Mouse (Mus musculus) neural tube, embryonic 14.5 days (tissue): ENCODE measurements at regions not wholly inside any gene's neighbourhood (a gene's known extent, or its start where the extent isn't known, plus 50 kb on each side); places are given as distances from the start of the nearest gene placed in this dataset.
A peak's percentile ranks its signal among the peaks of the same experiment; 100 is the strongest.

ENCODE experiments used
- ATAC-seq: fragments of 200-750 bp; cut with Nextera tagmentation; 2 replicates; pipeline ENCODE4 v1.8.0; 2017; ENCODE audit warnings: low read depth, mild to moderate bottlenecking, moderate TSS enrichment, moderate library complexity
- H3K27ac ChIP-seq: fragments of 300-500 bp; sonication (generic); 2 replicates; pipeline ENCODE4 v1.5.1; 2014; ENCODE audit warnings: low read depth, mild to moderate bottlenecking, control low read depth, low read length, moderate library complexity, mixed read lengths
- H3K27me3 ChIP-seq: fragments of 300-500 bp; sonication (generic); 2 replicates; pipeline ENCODE4 v1.6.1; 2014; ENCODE audit warnings: low read length; ENCODE audit not compliant: control insufficient read depth, insufficient read depth
- H3K36me3 ChIP-seq: fragments of 300-500 bp; sonication (generic); 2 replicates; pipeline ENCODE4 v1.6.1; 2014; ENCODE audit warnings: low read length, mixed read lengths; ENCODE audit not compliant: control insufficient read depth, insufficient read depth
- H3K4me1 ChIP-seq: fragments of 300-500 bp; sonication (generic); 2 replicates; pipeline ENCODE4 v1.6.1; 2014; ENCODE audit warnings: low read length; ENCODE audit not compliant: control insufficient read depth, insufficient read depth
- H3K4me2 ChIP-seq: fragments of 300-500 bp; sonication (generic); 2 replicates; pipeline ENCODE4 v1.6.1; 2014; ENCODE audit warnings: mild to moderate bottlenecking, low read depth, low read length, control low read depth
- H3K4me3 ChIP-seq: fragments of 300-500 bp; sonication (generic); 2 replicates; pipeline ENCODE4 v1.5.1; 2014; ENCODE audit warnings: low read depth, low read length, control low read depth, mixed read lengths
- H3K9ac ChIP-seq: fragments of 300-500 bp; sonication (generic); replicated peaks from 2 replicates; pipeline ENCODE4 v1.6.1; 2014; ENCODE audit warnings: low read depth, mild to moderate bottlenecking, control low read depth, low read length, mixed read lengths
- H3K9me3 ChIP-seq: fragments of 300-500 bp; sonication (generic); 2 replicates; pipeline ENCODE4 v1.6.1; 2016; ENCODE audit warnings: low read length; ENCODE audit not compliant: control insufficient read depth
- WGBS: fragments of 180-500 bp; shearing (Covaris S2); extraction: QIAGEN DNeasy Blood & Tissue Kit; methylation state at CpG from one replicate; pipeline ENCODE4 v1.1.7; 2014; 5-methylcytosine and 5-hydroxymethylcytosine counted together

DNA sequence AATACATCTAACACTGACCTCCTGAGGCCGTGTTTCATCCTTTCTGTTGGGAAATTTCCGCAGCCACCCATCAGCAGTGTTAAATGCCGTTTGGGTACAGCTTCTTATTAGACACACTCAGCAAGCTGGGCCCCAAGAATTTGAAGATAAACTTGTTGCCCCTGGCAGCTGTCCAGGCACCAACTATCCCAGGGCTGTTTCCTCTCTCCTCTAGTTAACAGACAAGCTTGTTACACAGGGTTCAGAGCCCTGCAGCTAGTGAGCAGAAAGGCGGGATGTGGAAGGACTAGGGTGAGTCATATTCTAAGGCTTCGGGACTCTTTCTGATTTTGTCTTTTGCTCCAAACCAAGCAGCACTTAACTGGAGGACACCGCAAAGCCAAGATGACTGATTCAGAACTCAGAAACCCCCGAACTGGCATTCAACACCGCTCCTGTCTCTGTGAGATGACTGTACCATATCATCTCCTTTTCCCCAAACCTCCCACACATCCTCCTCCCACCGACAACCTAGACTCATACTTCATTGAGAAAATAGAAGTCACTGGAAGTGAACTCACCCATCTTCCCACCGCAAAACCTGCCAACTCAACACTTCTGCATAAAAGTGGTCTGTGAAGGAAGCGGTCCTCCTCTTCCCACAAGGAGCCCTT lies 198.2 kb downstream of the Csl start:
- Histone ChIP-seq H3K4me1 (no peaks in the 10 kb centered on the region), H3K27me3 (no peaks in the 10 kb centered on the region), H3K36me3 (no peaks in the 10 kb centered on the region), H3K4me2 (no peak overlapping the region), H3K4me3 (no peak overlapping the region), H3K27ac (no peak overlapping the region), H3K9ac (no peak overlapping the region), H3K9me3 (no peaks in the 10 kb centered on the region)
- WGBS: 92% methylated on average over 11 of the region's 11 CpGs
- no peak for ATAC-seq

GRCm38 (mm10) chr10:99564605-99565004 lies 194.9 kb downstream of the Csl start:
- H3K4me2 ChIP-seq: no peak overlapping the region
- H3K36me3 ChIP-seq: no peaks in the 10 kb centered on the region
- no peak for ATAC-seq
- WGBS: 91% methylated on average over 4 of the region's 4 CpGs
- H3K4me3 ChIP-seq: no peak overlapping the region
- H3K27me3 ChIP-seq: no peaks in the 10 kb centered on the region
- no peaks in the 10 kb centered on the region for H3K9me3 ChIP-seq
- no peak overlapping the region for H3K9ac ChIP-seq
- H3K4me1 ChIP-seq: no peaks in the 10 kb centered on the region
- H3K27ac ChIP-seq: no peak overlapping the region

DNA sequence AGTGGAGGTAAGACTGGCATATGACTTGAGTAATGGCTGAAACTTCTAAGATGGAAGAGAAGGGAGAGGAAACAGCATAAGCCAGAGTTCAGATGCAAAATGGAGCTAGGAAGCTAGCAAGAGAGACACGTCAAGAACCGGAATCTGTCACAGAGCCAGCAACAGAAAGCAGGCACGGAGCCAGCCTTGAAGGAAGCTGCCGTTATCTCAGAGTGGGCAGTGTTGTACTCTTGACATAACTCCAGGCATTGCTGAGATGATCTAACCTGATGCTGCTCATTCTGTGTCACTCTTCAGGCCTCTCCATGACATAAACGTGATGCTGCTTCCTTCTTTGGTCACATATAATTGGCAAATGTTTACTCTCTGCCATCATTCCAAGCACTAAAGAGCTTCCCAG lies 191.0 kb downstream of the Csl start:
- no peaks in the 10 kb centered on the region for H3K4me1 ChIP-seq
- WGBS: 82% methylated on average over 5 of the region's 5 CpGs
- no peak for ATAC-seq

GRCm38 (mm10) chr10:99570190-99570589 lies 189.3 kb downstream of the Csl start:
- Histone ChIP-seq H3K9ac (no peak overlapping the region), H3K27ac (no peak overlapping the region), H3K27me3 (no peaks in the 10 kb centered on the region), H3K4me1 (0 out of 2 replicates have a peak, but pooled peaks cover under 1% of the 10 kb centered on the region), H3K4me2 (no peak overlapping the region), H3K36me3 (no peaks in the 10 kb centered on the region), H3K9me3 (no peaks in the 10 kb centered on the region), H3K4me3 (no peak overlapping the region)
- 33% methylated on average over 2 of the region's 2 CpGs for WGBS
- no peak for ATAC-seq

More for the DNA sequence above, 191.0 kb downstream of the Csl start:
- H3K36me3 ChIP-seq: no peaks in the 10 kb centered on the region
- H3K4me2 ChIP-seq: no peak overlapping the region
- H3K9me3 ChIP-seq: no peaks in the 10 kb centered on the region
- H3K4me3 ChIP-seq: no peak overlapping the region
- no peaks in the 10 kb centered on the region for H3K27me3 ChIP-seq
- H3K27ac ChIP-seq: no peak overlapping the region
- no peak overlapping the region for H3K9ac ChIP-seq

GRCm38 (mm10) chr10:99573997-99574396 lies 185.5 kb downstream of the Csl start:
- H3K36me3 ChIP-seq: no peaks in the 10 kb centered on the region
- ATAC-seq: no peak
- H3K9ac ChIP-seq: no peak overlapping the region
- no peaks in the 10 kb centered on the region for H3K27me3 ChIP-seq
- no peaks in the 10 kb centered on the region for H3K9me3 ChIP-seq
- no peak overlapping the region for H3K4me3 ChIP-seq
- no peak overlapping the region for H3K4me2 ChIP-seq
- H3K27ac ChIP-seq: no peak overlapping the region
- H3K4me1 ChIP-seq: peaks cover 5% of the 10 kb centered on the region; the same call in 1 of the 2 replicates
- WGBS: 67% methylated on average over 14 of the region's 14 CpGs

DNA sequence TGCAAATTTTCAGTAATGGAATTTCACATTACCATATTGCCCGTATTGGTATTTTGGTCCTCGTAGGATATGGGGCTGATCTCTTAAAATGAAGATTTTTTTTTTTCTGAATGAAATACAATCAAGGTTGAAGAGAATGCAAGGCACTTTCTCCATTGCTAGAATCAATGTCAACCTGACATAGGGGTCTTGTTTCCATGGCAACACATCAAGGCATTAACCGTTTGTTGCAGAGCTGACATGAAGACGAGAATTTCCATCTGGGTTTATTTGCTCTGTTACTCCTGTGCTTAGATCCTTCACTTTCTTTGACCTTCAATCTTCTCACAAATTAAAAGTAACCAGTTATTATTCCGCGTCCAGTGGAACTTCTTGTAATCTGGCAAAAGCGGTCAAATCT lies 184.2 kb downstream of the Csl start:
- ATAC-seq: no peak
- no peak overlapping the region for H3K27ac ChIP-seq

DNA sequence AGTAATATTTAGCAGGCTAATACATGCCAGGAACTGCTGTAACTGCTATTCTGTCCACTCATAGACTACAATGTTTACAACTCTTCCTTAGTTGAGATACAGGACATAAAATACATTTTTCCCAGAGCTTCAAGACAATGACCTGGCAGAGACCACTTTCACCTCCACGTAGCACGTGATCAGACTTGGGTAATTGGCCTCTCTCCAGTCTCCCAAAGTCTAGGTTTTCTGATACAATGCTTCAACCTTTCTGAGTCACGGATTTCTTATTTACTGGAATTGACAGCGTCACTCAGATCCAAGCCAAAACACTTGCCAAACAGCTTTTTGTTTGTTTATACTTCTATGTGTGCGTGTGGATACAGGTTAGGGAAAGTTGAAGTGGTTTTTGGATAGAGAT lies 183.2 kb downstream of the Csl start:
- Histone ChIP-seq H3K4me2 (no peak overlapping the region), H3K36me3 (no peaks in the 10 kb centered on the region), H3K9ac (no peak overlapping the region), H3K27ac (no peak overlapping the region), H3K27me3 (no peaks in the 10 kb centered on the region), H3K9me3 (no peaks in the 10 kb centered on the region), H3K4me1 (peaks cover 5% of the 10 kb centered on the region; the same call in 1 of the 2 replicates), H3K4me3 (no peak overlapping the region)
- ATAC-seq: no peak
- WGBS: 84% methylated on average over 5 of the region's 5 CpGs

More for the DNA sequence above, 184.2 kb downstream of the Csl start:
- Histone ChIP-seq H3K9me3 (no peaks in the 10 kb centered on the region), H3K27me3 (no peaks in the 10 kb centered on the region), H3K9ac (no peak overlapping the region), H3K4me1 (peaks cover 5% of the 10 kb centered on the region; the same call in 1 of the 2 replicates), H3K4me2 (no peak overlapping the region), H3K4me3 (no peak overlapping the region), H3K36me3 (no peaks in the 10 kb centered on the region)
- WGBS: 62% methylated on average over 7 of the region's 7 CpGs

DNA sequence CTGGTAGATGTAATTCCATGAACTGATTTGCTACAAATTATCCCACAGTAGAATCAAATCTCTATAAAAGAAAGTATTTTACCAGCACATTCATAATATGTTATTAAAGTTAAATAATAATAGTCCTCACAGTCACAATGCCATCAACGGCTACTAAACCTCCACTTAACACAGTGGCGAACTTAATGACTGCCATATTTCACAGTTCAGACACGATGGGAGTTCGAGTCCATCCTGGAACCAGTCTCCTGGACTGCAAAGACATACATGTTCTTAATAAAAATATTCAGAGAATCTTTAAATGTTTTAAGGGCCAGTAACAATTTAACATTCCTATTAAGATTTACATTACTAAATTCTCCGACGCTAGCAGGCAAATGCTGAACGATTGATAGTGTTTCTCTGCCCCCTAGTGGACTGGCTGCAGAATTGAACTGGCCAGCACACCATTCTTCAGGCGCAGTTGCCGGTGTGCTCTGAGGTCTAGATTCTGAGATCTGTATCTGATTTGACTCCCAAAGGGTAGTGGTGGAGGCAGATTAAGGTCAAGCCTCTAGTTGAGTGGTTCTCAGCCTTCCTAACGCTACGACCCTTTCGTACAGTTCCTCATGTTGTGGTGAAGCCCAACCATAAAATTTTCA lies 182.3 kb downstream of the Csl start:
- Histone ChIP-seq H3K9ac (no peak overlapping the region), H3K27me3 (no peaks in the 10 kb centered on the region), H3K9me3 (no peaks in the 10 kb centered on the region), H3K4me3 (no peak overlapping the region), H3K4me2 (no peak overlapping the region), H3K4me1 (peaks cover 5% of the 10 kb centered on the region; the same call in 1 of the 2 replicates), H3K36me3 (no peaks in the 10 kb centered on the region), H3K27ac (no peak overlapping the region)
- ATAC-seq: peak; percentile 56
- WGBS: 23% methylated on average over 12 of the region's 12 CpGs

DNA sequence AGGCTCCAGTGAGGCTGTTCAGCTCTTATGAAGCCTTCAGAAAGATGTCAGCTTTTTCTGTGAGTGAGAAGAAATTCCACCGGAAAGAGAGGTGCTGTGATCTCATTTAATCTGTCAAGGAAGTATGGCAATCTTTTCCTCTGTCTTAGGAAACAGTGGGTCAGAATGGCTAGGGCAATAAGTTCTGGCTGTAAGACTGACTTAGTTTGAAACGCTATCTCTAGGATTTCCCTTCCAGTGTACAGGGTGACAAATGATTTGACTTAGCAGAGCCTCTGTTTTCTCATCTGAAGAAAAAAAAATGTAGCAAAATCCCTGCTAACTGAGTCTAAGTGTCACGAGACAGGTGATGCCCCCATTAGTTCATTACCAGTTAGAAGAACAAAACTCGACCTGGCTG lies 181.1 kb downstream of the Csl start:
- Histone ChIP-seq H3K9ac (no peak overlapping the region), H3K36me3 (no peaks in the 10 kb centered on the region), H3K9me3 (no peaks in the 10 kb centered on the region), H3K4me2 (no peak overlapping the region), H3K27ac (no peak overlapping the region), H3K4me3 (no peak overlapping the region), H3K4me1 (peaks cover 5% of the 10 kb centered on the region; the same call in 1 of the 2 replicates), H3K27me3 (no peaks in the 10 kb centered on the region)
- 60% methylated on average over 4 of the region's 4 CpGs for WGBS
- no peak for ATAC-seq
